Mouse (Mus musculus) spleen, adult 2 months (tissue): ENCODE measurements around the gene Rpa2. TPM values are rescaled to one million over a fixed set of nuclear protein-coding genes. Genes with fewer than 3 reads are reported as not detected.

Experiments used
- DNase-seq, 2 experiments: peaks; one replicate each; pipeline versions ENCODE4 v3.0.0 to v3.0.0-alpha.2; 2012 to 2021; ENCODE audit warnings: low spot score in 2 of 2, low read depth in 1 of 2
- H3K27ac ChIP-seq: fragments of 200-500 bp; 2 replicates; pipeline ENCODE4 v1.5.1; 2012; ENCODE audit warnings: low read length, inconsistent platforms; ENCODE audit not compliant: insufficient read depth
- H3K27me3 ChIP-seq: fragments of 200-500 bp; 2 replicates; pipeline ENCODE4 v1.6.1; 2012; ENCODE audit warnings: mild to moderate bottlenecking, moderate library complexity, low read length, inconsistent platforms; ENCODE audit not compliant: control insufficient read depth, insufficient read depth
- H3K36me3 ChIP-seq: fragments of 200-500 bp; 2 replicates; pipeline ENCODE4 v1.6.1; 2012; ENCODE audit warnings: mild to moderate bottlenecking, low read length, inconsistent platforms; ENCODE audit not compliant: control insufficient read depth, insufficient read depth
- H3K4me1 ChIP-seq: fragments of 200-500 bp; 2 replicates; pipeline ENCODE4 v1.6.1; 2011; ENCODE audit warnings: inconsistent platforms; ENCODE audit not compliant: control insufficient read depth, insufficient read depth, insufficient read length
- H3K4me3 ChIP-seq: fragments of 200-500 bp; 2 replicates; pipeline ENCODE4 v1.5.1; 2011; ENCODE audit warnings: mild to moderate bottlenecking, inconsistent platforms; ENCODE audit not compliant: insufficient read depth, insufficient read length; ENCODE audit errors: extremely low read depth
- CTCF ChIP-seq: fragments of 200-500 bp; IDR thresholded peaks from 2 replicates; pipeline ENCODE4 v1.5.1; 2011; ENCODE audit warnings: mild to moderate bottlenecking, inconsistent platforms; ENCODE audit not compliant: insufficient read depth, insufficient read length, insufficient replicate concordance; ENCODE audit errors: extremely low read depth
- POLR2A ChIP-seq: fragments of 200-500 bp; IDR thresholded peaks from 2 replicates; pipeline ENCODE4 v1.6.1; 2011; ENCODE audit warnings: low read depth, low read length, inconsistent platforms
- WGBS: fragments of 180-500 bp; shearing (Covaris S2); methylation state at CpG from one replicate; pipeline ENCODE4 v1.1.7; 2018; 5-methylcytosine and 5-hydroxymethylcytosine counted together
- polyA plus RNA-seq: library from polyadenylated mRNA; depleted of rRNA; stranded (reverse); fragments of >200 nt; gene quantifications from 2 replicates; pipeline ENCODE4 v1.2.3, GENCODE M21; 2012

Rpa2 gene
- polyA plus RNA-seq, 1 experiment = 15.4 TPM

GRCm38 (mm10) chr4:132748778-132749177 lies 19.4 kb upstream of the Rpa2 start:
- Histone ChIP-seq H3K4me3 (no peak overlapping the region), H3K4me1 (peaks cover 12% of the 10 kb centered on the region; the same call in 1 of the 2 replicates), H3K27me3 (no peaks in the 10 kb centered on the region), H3K36me3 (no peaks in the 10 kb centered on the region), H3K27ac (no peak overlapping the region)
- TF ChIP-seq POLR2A = no peak
- TF ChIP-seq CTCF = no peak
- WGBS = 81% methylated on average over 4 of the region's 4 CpGs
- no peak for DNase-seq

- peaks cover 12% of the 10 kb centered on the region; the same call in 1 of the 2 replicates for H3K4me1 ChIP-seq
- no peak for TF ChIP-seq POLR2A
- TF ChIP-seq CTCF = no peak
- no peaks in the 10 kb centered on the region for H3K36me3 ChIP-seq
- WGBS = 78% methylated on average over 6 of the region's 6 CpGs
- H3K27ac ChIP-seq = no peak overlapping the region
- no peak for DNase-seq
- H3K27me3 ChIP-seq = no peaks in the 10 kb centered on the region
- H3K4me3 ChIP-seq = no peak overlapping the region
Observed at GRCm38 (mm10) chr4:132749258-132749982, 18.7 kb upstream of the Rpa2 start.

GRCm38 (mm10) chr4:132752992-132753391 lies 15.1 kb upstream of the Rpa2 start:
- 65% methylated on average over 6 of the region's 6 CpGs for WGBS
- Histone ChIP-seq H3K4me1 (peaks cover 6% of the 10 kb centered on the region; the same call in 1 of the 2 replicates), H3K27ac (no peak overlapping the region), H3K27me3 (peaks cover 12% of the 10 kb centered on the region), H3K4me3 (no peak overlapping the region), H3K36me3 (no peaks in the 10 kb centered on the region)
- DNase-seq = no peak
- TF ChIP-seq CTCF (no peak), POLR2A (no peak)

GRCm38 (mm10) chr4:132756974-132757373 lies 11.2 kb upstream of the Rpa2 start, which contains the start of gene Smpdl3b:
Gene Smpdl3b (minus strand): TSS chr4:132757252.
- no peak for DNase-seq

GRCm38 (mm10) chr4:132757633-132758351 lies 10.3 kb upstream of the Rpa2 start:
- Histone ChIP-seq H3K27me3 (peaks cover 12% of the 10 kb centered on the region), H3K4me3 (no peak overlapping the region), H3K27ac (no peak overlapping the region), H3K36me3 (no peaks in the 10 kb centered on the region), H3K4me1 (peaks cover 7% of the 10 kb centered on the region)
- no peak for DNase-seq
- TF ChIP-seq CTCF (no peak), POLR2A (no peak)
- 77% methylated on average over 7 of the region's 7 CpGs for WGBS

More at GRCm38 (mm10) chr4:132756974-132757373, 11.2 kb upstream of the Rpa2 start, which contains the start of gene Smpdl3b:
- H3K36me3 ChIP-seq = no peaks in the 10 kb centered on the region
- TF ChIP-seq POLR2A (no peak), CTCF (no peak)
- H3K4me3 ChIP-seq = peak within 1 kb of the TSS; percentile 55
- H3K27ac ChIP-seq = no peak within 1 kb of the TSS
- peaks cover 7% of the 10 kb centered on the region for H3K4me1 ChIP-seq
- H3K27me3 ChIP-seq = peaks cover 12% of the 10 kb centered on the region
- WGBS = 1% methylated on average over 22 of the region's 22 CpGs

GRCm38 (mm10) chr4:132760296-132760695 lies 7.8 kb upstream of the Rpa2 start:
- TF ChIP-seq CTCF (no peak), POLR2A (no peak)
- H3K4me1 ChIP-seq = peaks cover 7% of the 10 kb centered on the region
- peaks cover 12% of the 10 kb centered on the region for H3K27me3 ChIP-seq
- H3K4me3 ChIP-seq = no peak overlapping the region
- no peaks in the 10 kb centered on the region for H3K36me3 ChIP-seq
- no peak overlapping the region for H3K27ac ChIP-seq
- WGBS = 24% methylated on average over 3 of the region's 3 CpGs
- no peak for DNase-seq
